10 mouse cellular contexts compared by ENCODE assay signal in genomic region chr7:45093516-45093905, GRCm38 (mm10). TPM values are rescaled to one million over a fixed set of nuclear protein-coding genes. Genes with fewer than 3 reads are reported as not detected.
A peak's percentile ranks its signal among the peaks of the same experiment; 100 is the strongest.
DNase-seq lines count a peak whose midpoint lies in the region; ATAC-seq and TF ChIP-seq lines count a peak whose summit lies in the region.
"Had no signal": no experiment of that assay in that cellular context is flagged by ENCODE, and none has a peak within 500 bp of the region (broad histone marks: within the 10 kb centered on the region; RNA-seq: fewer than 3 reads in every experiment).

No protein-coding gene starts in this region.

- no peak for DNase-seq in kidney, adult 9 months
- DNase-seq in embryo, embryonic 11 days = peak; percentile 74
- no peak for DNase-seq in limb, embryonic 14.5 days (ENCODE audit: low spot score)
- no peak for DNase-seq in natural killer cell, adult 2 months (ENCODE audit: low spot score in 2 of 2)
- DNase-seq in left cerebral cortex, adult 18-20 months (ENCODE audit: low spot score in 2 of 2) = no peak
- DNase-seq: cerebellum, adult 11-12 months had no signal

- no peak overlapping the region for H3K4me3 ChIP-seq in kidney, embryonic 14.5 days (ENCODE audit: low read length)
- H3K4me3 ChIP-seq in E14TG2a.4 (replicated peaks; ENCODE audit: low read length) = peak overlapping the region; percentile 43; the same call in 1 of the 2 replicates
- H3K4me3 ChIP-seq in limb, embryonic 14.5 days (replicated peaks; ENCODE audit: low read length) = no peak overlapping the region
- H3K4me3 ChIP-seq: forebrain, embryonic 12.5 days; hindbrain, embryonic 15.5 days had no signal

- no peak for ATAC-seq in kidney, embryonic 14.5 days (ENCODE audit: low FRiP score, low TSS enrichment)
- ATAC-seq in limb, embryonic 14.5 days (ENCODE audit: low FRiP score, low read depth) = no peak

- H3K4me2 ChIP-seq in kidney, embryonic 14.5 days (replicated peaks; ENCODE audit: low read depth, low read length) = 0 out of 2 replicates have a peak overlapping the region, but pooled peaks have one; percentile 2
- no peak overlapping the region for H3K4me2 ChIP-seq in limb, embryonic 14.5 days (replicated peaks; ENCODE audit: low read depth, low read length, severe bottlenecking)
- H3K4me2 ChIP-seq: forebrain, embryonic 12.5 days; hindbrain, embryonic 15.5 days had no signal

- H3K36me3 ChIP-seq in kidney, embryonic 14.5 days (ENCODE audit: control insufficient read depth, insufficient read depth, low read length) = peaks cover 12% of the 10 kb centered on the region
- H3K36me3 ChIP-seq in E14TG2a.4 (ENCODE audit: insufficient read depth, low read length) = no peaks in the 10 kb centered on the region
- H3K36me3 ChIP-seq in limb, embryonic 14.5 days (ENCODE audit: control insufficient read depth, insufficient read depth, low read length) = peaks cover 18% of the 10 kb centered on the region
- H3K36me3 ChIP-seq: hindbrain, embryonic 15.5 days had no signal

- no peak overlapping the region for H3K9ac ChIP-seq in kidney, embryonic 14.5 days (ENCODE audit: low read depth, low read length)
- no peak overlapping the region for H3K9ac ChIP-seq in limb, embryonic 14.5 days (ENCODE audit: low read depth, low read length, severe bottlenecking)
- H3K9ac ChIP-seq: forebrain, embryonic 12.5 days; hindbrain, embryonic 15.5 days had no signal

- no peaks in the 10 kb centered on the region for H3K27me3 ChIP-seq in kidney, embryonic 14.5 days (ENCODE audit: control insufficient read depth, insufficient read depth, low read length)
- no peaks in the 10 kb centered on the region for H3K27me3 ChIP-seq in E14TG2a.4 (ENCODE audit: insufficient read depth, low read length)
- H3K27me3 ChIP-seq in limb, embryonic 14.5 days (ENCODE audit: control insufficient read depth, insufficient read depth, low read length) = no peaks in the 10 kb centered on the region
- H3K27me3 ChIP-seq: hindbrain, embryonic 15.5 days had no signal

- peak overlapping the region; percentile 85 for H3K27ac ChIP-seq in kidney, embryonic 14.5 days (ENCODE audit: low read depth, low read length)
- H3K27ac ChIP-seq in limb, embryonic 14.5 days (replicated peaks; ENCODE audit: low read depth, low read length) = peak overlapping the region; percentile 82
- H3K27ac ChIP-seq: hindbrain, embryonic 15.5 days had no signal

- H3K4me1 ChIP-seq in kidney, embryonic 14.5 days (ENCODE audit: control insufficient read depth, insufficient read depth, low read length) = peaks cover 27% of the 10 kb centered on the region; the same call in 1 of the 2 replicates
- peaks cover 74% of the 10 kb centered on the region for H3K4me1 ChIP-seq in E14TG2a.4 (replicated peaks; ENCODE audit: low read depth, low read length)
- H3K4me1 ChIP-seq in limb, embryonic 14.5 days (ENCODE audit: control insufficient read depth, insufficient read depth, low read length) = peaks cover 19% of the 10 kb centered on the region

- no peak for TF ChIP-seq CTCF in E14TG2a.4 (conservative IDR thresholded peaks at IDR 0.05; ENCODE audit: low read length)

- 26% methylated on average over 17 of the region's 18 CpGs for WGBS in kidney, embryonic 14.5 days
- WGBS in limb, embryonic 14.5 days = 28% methylated on average over 18 of the region's 18 CpGs

- no peaks in the 10 kb centered on the region for H3K9me3 ChIP-seq in kidney, embryonic 14.5 days (ENCODE audit: control insufficient read depth, low read length)
- H3K9me3 ChIP-seq in E14TG2a.4 (ENCODE audit: low read length) = no peaks in the 10 kb centered on the region
- H3K9me3 ChIP-seq in limb, embryonic 14.5 days (ENCODE audit: control insufficient read depth, low read length) = no peaks in the 10 kb centered on the region
- H3K9me3 ChIP-seq: forebrain, embryonic 12.5 days; hindbrain, embryonic 15.5 days had no signal

- TF ChIP-seq POLR2A in limb, embryonic 14.5 days (IDR thresholded peaks at IDR 0.05; ENCODE audit: borderline replicate concordance, extremely low read depth, insufficient read depth, insufficient read length) = no peak

RNA-seq across cellular contexts. Expression of gene Rcn3, which starts 1.5 kb away (rescaled TPM):
- polyA plus RNA-seq in kidney, embryonic 14.5 days (2014; fragmentation: Nextera tagmentation; extraction: Ambion mirVana) = 301 and 308 TPM in 2 replicates
- 679 and 759 TPM in 2 replicates for polyA plus RNA-seq in limb, embryonic 14.5 days (2012; rRNA removed)
- 569 and 577 TPM in 2 replicates for polyA plus RNA-seq in limb, embryonic 14.5 days (2014; fragmentation: Nextera tagmentation; extraction: Ambion mirVana)
- 1 to 10 TPM; 5.9 to 6.0 TPM for total RNA-seq in left cerebral cortex, adult 18-20 months (2021)

RNA-seq across cellular contexts. Expression of gene Fcgrt, which starts 10.1 kb away (rescaled TPM):
- 48.9 and 67.4 TPM in 2 replicates for polyA plus RNA-seq in kidney, embryonic 14.5 days (2014; fragmentation: Nextera tagmentation; extraction: Ambion mirVana)
- polyA plus RNA-seq in limb, embryonic 14.5 days (2012; rRNA removed) = 56.1 and 64.6 TPM in 2 replicates
- 88.4 and 89.0 TPM in 2 replicates for polyA plus RNA-seq in limb, embryonic 14.5 days (2014; fragmentation: Nextera tagmentation; extraction: Ambion mirVana)
- total RNA-seq in left cerebral cortex, adult 18-20 months (2021) = 10 to 100 TPM; 19.6 to 20.1 TPM

RNA-seq across cellular contexts. Expression of gene Rps11, which starts 30.7 kb away (rescaled TPM):
- polyA plus RNA-seq in kidney, embryonic 14.5 days (2014; fragmentation: Nextera tagmentation; extraction: Ambion mirVana) = 1,882 and 1,923 TPM in 2 replicates
- polyA plus RNA-seq in limb, embryonic 14.5 days (2012; rRNA removed) = 563 and 814 TPM in 2 replicates
- polyA plus RNA-seq in limb, embryonic 14.5 days (2014; fragmentation: Nextera tagmentation; extraction: Ambion mirVana) = 1,719 and 1,751 TPM in 2 replicates
- total RNA-seq in left cerebral cortex, adult 18-20 months (2021) = 100 to 1,000 TPM; 474 to 479 TPM

RNA-seq across cellular contexts. Expression of gene Prrg2, which starts 31.0 kb away (rescaled TPM):
- 27.0 and 27.3 TPM in 2 replicates for polyA plus RNA-seq in kidney, embryonic 14.5 days (2014; fragmentation: Nextera tagmentation; extraction: Ambion mirVana)
- polyA plus RNA-seq in limb, embryonic 14.5 days (2012; rRNA removed) = 50.4 and 54.1 TPM in 2 replicates
- 18.6 and 21.4 TPM in 2 replicates for polyA plus RNA-seq in limb, embryonic 14.5 days (2014; fragmentation: Nextera tagmentation; extraction: Ambion mirVana)
- 1 to 10 TPM; 6.2 to 9.2 TPM for total RNA-seq in left cerebral cortex, adult 18-20 months (2021)

RNA-seq across cellular contexts. Expression of gene Nosip, which starts 31.3 kb away (rescaled TPM):
- polyA plus RNA-seq in kidney, embryonic 14.5 days (2014; fragmentation: Nextera tagmentation; extraction: Ambion mirVana) = 65.3 and 75.0 TPM in 2 replicates
- 82.7 and 86.8 TPM in 2 replicates for polyA plus RNA-seq in limb, embryonic 14.5 days (2012; rRNA removed)
- polyA plus RNA-seq in limb, embryonic 14.5 days (2014; fragmentation: Nextera tagmentation; extraction: Ambion mirVana) = 68.1 and 69.6 TPM in 2 replicates
- total RNA-seq in left cerebral cortex, adult 18-20 months (2021) = 10 to 100 TPM; 51.9 to 59.7 TPM
